Mouse (Mus musculus) lung, adult 2 months (tissue): ENCODE results near the gene Dchs1.

Experiments used
- CTCF ChIP-seq: fragments of 200-500 bp; IDR thresholded peaks from 2 replicates; pipeline ENCODE4 v1.5.1; 2011; ENCODE audit warnings: mild to moderate bottlenecking, low read length, control low read depth; ENCODE audit not compliant: insufficient read depth
- POLR2A ChIP-seq: fragments of 200-500 bp; IDR thresholded peaks from 2 replicates; pipeline ENCODE4 v1.6.1; 2011; ENCODE audit warnings: low read depth, mild to moderate bottlenecking, control low read depth, low read length, borderline replicate concordance; ENCODE audit errors: extremely low read depth

- TF ChIP-seq POLR2A = no peak
- TF ChIP-seq CTCF = no peak
Observed at GRCm38 (mm10) chr7:105812566-105812965, 25.1 kb upstream of the Dchs1 start.
